Comparison of ENCODE assay signal across 8 mouse cellular contexts in genomic region chr11:50224671-50225530, GRCm38 (mm10). TPM values are rescaled to one million over a fixed set of nuclear protein-coding genes. Genes with fewer than 3 reads are reported as not detected.
A peak's percentile ranks its signal among the peaks of the same experiment; 100 is the strongest.
DNase-seq lines count a peak whose midpoint lies in the region; ATAC-seq and TF ChIP-seq lines count a peak whose summit lies in the region.

No protein-coding gene starts in this region.

- TF ChIP-seq POLR2A in bone marrow, adult 2 months (IDR thresholded peaks at IDR 0.05; ENCODE audit: borderline replicate concordance, control insufficient read depth, low read depth, low read length) = peak; percentile 78
- TF ChIP-seq POLR2A in myocyte (IDR thresholded peaks at IDR 0.05; ENCODE audit: insufficient read length, low read depth) = peak; percentile 81

- peak; percentile 57 to 58 for DNase-seq in B cell, adult 2 months
- peak; percentile 90 for DNase-seq in heart, adult 9 months (ENCODE audit: low spot score in 2 of 2)
- peak; percentile 90 for DNase-seq in kidney, adult 9 months
- peak; percentile 90 for DNase-seq in liver, embryonic 11.5 days (ENCODE audit: low spot score)

- peak overlapping the region; percentile 55 for H3ac ChIP-seq in myocyte (ENCODE audit: control insufficient read depth, insufficient read length)

- peaks cover 17% of the 10 kb centered on the region for H3K4me1 ChIP-seq in bone marrow, adult 2 months (ENCODE audit: control insufficient read depth, insufficient read depth, low read length)
- H3K4me1 ChIP-seq in embryonic facial prominence, embryonic 13.5 days = peaks cover 47% of the 10 kb centered on the region
- H3K4me1 ChIP-seq in liver, embryonic 11.5 days (replicated peaks; ENCODE audit: control insufficient read depth, insufficient read depth, low read length) = peaks cover 37% of the 10 kb centered on the region
- peaks cover 25% of the 10 kb centered on the region for H3K4me1 ChIP-seq in stomach, embryonic 14.5 days (ENCODE audit: control insufficient read depth, insufficient read depth, low read length)

- peaks cover 23% of the 10 kb centered on the region for H3K79me2 ChIP-seq in myocyte (ENCODE audit: control insufficient read depth, insufficient read depth)

- WGBS in bone marrow, adult 2 months = under 1% methylated on average over 70 of the region's 70 CpGs
- WGBS in embryonic facial prominence, embryonic 13.5 days = under 1% methylated on average over 65 of the region's 70 CpGs
- under 1% methylated on average over 70 of the region's 70 CpGs for WGBS in liver, embryonic 11.5 days
- under 1% methylated on average over 65 of the region's 70 CpGs for WGBS in stomach, embryonic 14.5 days

- peaks cover 6% of the 10 kb centered on the region; the same call in 1 of the 2 replicates for H3K27me3 ChIP-seq in embryonic facial prominence, embryonic 13.5 days
- H3K27me3 ChIP-seq in liver, embryonic 11.5 days (replicated peaks; ENCODE audit: control insufficient read depth, insufficient read depth, low read length) = no peaks in the 10 kb centered on the region
- H3K27me3 ChIP-seq in myocyte (ENCODE audit: control insufficient read depth, insufficient read depth, insufficient read length) = no peaks in the 10 kb centered on the region
- H3K27me3 ChIP-seq in stomach, embryonic 14.5 days (ENCODE audit: control insufficient read depth, insufficient read depth, low read length) = no peaks in the 10 kb centered on the region

- H3K9ac ChIP-seq in embryonic facial prominence, embryonic 13.5 days = peak overlapping the region; percentile 95
- peak overlapping the region; percentile 98 for H3K9ac ChIP-seq in liver, embryonic 11.5 days (ENCODE audit: low read depth, low read length)
- peak overlapping the region; percentile 89 for H3K9ac ChIP-seq in stomach, embryonic 14.5 days (replicated peaks; ENCODE audit: low read depth, low read length)

- peak; percentile 83 for ATAC-seq in embryonic facial prominence, embryonic 13.5 days (ENCODE audit: insufficient number of reproducible peaks, insufficient read depth, low FRiP score, low TSS enrichment, low read depth)
- ATAC-seq in liver, embryonic 11.5 days (replicated peaks; ENCODE audit: low FRiP score) = peak; percentile 93
- peak; percentile 87 for ATAC-seq in stomach, embryonic 14.5 days (ENCODE audit: insufficient number of reproducible peaks, insufficient read depth, low FRiP score, low read depth)

- H3K9me3 ChIP-seq in embryonic facial prominence, embryonic 13.5 days = no peaks in the 10 kb centered on the region
- H3K9me3 ChIP-seq in liver, embryonic 11.5 days (ENCODE audit: control insufficient read depth, low read length) = no peaks in the 10 kb centered on the region
- no peaks in the 10 kb centered on the region for H3K9me3 ChIP-seq in stomach, embryonic 14.5 days (ENCODE audit: control insufficient read depth, low read depth, low read length)

- no peaks in the 10 kb centered on the region for H3K36me3 ChIP-seq in embryonic facial prominence, embryonic 13.5 days
- H3K36me3 ChIP-seq in liver, embryonic 11.5 days (ENCODE audit: control insufficient read depth, insufficient read depth, low read length) = 0 out of 2 replicates have a peak, but pooled peaks cover 3% of the 10 kb centered on the region
- H3K36me3 ChIP-seq in myocyte (ENCODE audit: control insufficient read depth, insufficient read depth) = no peaks in the 10 kb centered on the region
- no peaks in the 10 kb centered on the region for H3K36me3 ChIP-seq in stomach, embryonic 14.5 days (ENCODE audit: control insufficient read depth, insufficient read depth, low read length)

- peak overlapping the region; percentile 85 for H3K4me2 ChIP-seq in embryonic facial prominence, embryonic 13.5 days
- peak overlapping the region; percentile 99 for H3K4me2 ChIP-seq in liver, embryonic 11.5 days
- peak overlapping the region; percentile 93 for H3K4me2 ChIP-seq in myocyte (ENCODE audit: low read depth)
- H3K4me2 ChIP-seq in stomach, embryonic 14.5 days (replicated peaks; ENCODE audit: low read depth, low read length) = peak overlapping the region; percentile 97

- H3K4me3 ChIP-seq in bone marrow, adult 2 months (replicated peaks; ENCODE audit: control insufficient read depth, low read depth, low read length) = peak overlapping the region; percentile 90
- peak overlapping the region; percentile 84 for H3K4me3 ChIP-seq in embryonic facial prominence, embryonic 13.5 days
- peak overlapping the region; percentile 96 for H3K4me3 ChIP-seq in liver, embryonic 11.5 days (ENCODE audit: low read depth, low read length)
- peak overlapping the region; percentile 72 for H3K4me3 ChIP-seq in myocyte
- peak overlapping the region; percentile 66 for H3K4me3 ChIP-seq in stomach, embryonic 14.5 days (ENCODE audit: low read depth, low read length)

- TF ChIP-seq CTCF in bone marrow, adult 2 months (IDR thresholded peaks at IDR 0.05; ENCODE audit: control insufficient read depth, insufficient read depth, low read length) = 0 out of 2 replicates have a peak, but pooled peaks have one; percentile 28

- peak overlapping the region; percentile 92 for H3K27ac ChIP-seq in bone marrow, adult 2 months (ENCODE audit: control insufficient read depth, insufficient read depth, low read depth, low read length, poor library complexity)
- peak overlapping the region; percentile 84 for H3K27ac ChIP-seq in embryonic facial prominence, embryonic 13.5 days
- H3K27ac ChIP-seq in liver, embryonic 11.5 days (ENCODE audit: low read depth, low read length) = peak overlapping the region; percentile 97
- H3K27ac ChIP-seq in stomach, embryonic 14.5 days (ENCODE audit: low read length) = peak overlapping the region; percentile 79

TF ChIP-seq in myocyte, 11 proteins besides CTCF, POLR2A, EP300 and RAD21:
- TF ChIP-seq CEBPB (IDR thresholded peaks at IDR 0.05; ENCODE audit: insufficient read depth, poor library complexity, severe bottlenecking) = no peak
- TF ChIP-seq MYOD1 (IDR thresholded peaks at IDR 0.05; ENCODE audit: control insufficient read depth in 1 of 3, insufficient read length in 2 of 3, low read depth in 2 of 3) = peak in 2 of 3 experiments; percentile 53 to 62
- TF ChIP-seq POLR2AphosphoS2 (IDR thresholded peaks at IDR 0.05; ENCODE audit: insufficient read length, low read depth) = peak; percentile 69
- TF ChIP-seq REST (IDR thresholded peaks at IDR 0.05; ENCODE audit: insufficient read depth, insufficient read length) = no peak
- no peak for TF ChIP-seq TCF12 (IDR thresholded peaks at IDR 0.05; ENCODE audit: insufficient read depth, poor library complexity, severe bottlenecking)
- no peak for TF ChIP-seq E2F4 (IDR thresholded peaks at IDR 0.05; ENCODE audit: insufficient read depth)
- TF ChIP-seq TCF3 (IDR thresholded peaks at IDR 0.05; ENCODE audit: insufficient read length, low read depth) = no peak
- TF ChIP-seq MYOG (IDR thresholded peaks at IDR 0.05; ENCODE audit: control insufficient read depth in 1 of 3, insufficient read depth in 1 of 3, insufficient read length in 2 of 3, low read depth in 2 of 3) = peak in 1 of 3 experiments; percentile 75
- peak; percentile 27 for TF ChIP-seq SRF (IDR thresholded peaks at IDR 0.05; ENCODE audit: control insufficient read depth, insufficient read length, low read depth)
- no peak for TF ChIP-seq MAX (IDR thresholded peaks at IDR 0.05; ENCODE audit: low read depth)
- TF ChIP-seq USF1 (IDR thresholded peaks at IDR 0.05; ENCODE audit: low read depth) = no peak

RNA-seq across cellular contexts. Expression of gene Ltc4s, which starts 13.5 kb away (rescaled TPM):
- polyA plus RNA-seq in bone marrow, adult 2 months (2011; ENCODE audit: insufficient read depth, insufficient read length, low replicate concordance, missing spikeins) = 3.9 and 6.7 TPM in 2 replicates
- 1.7 and 1.8 TPM in 2 replicates for polyA plus RNA-seq in embryonic facial prominence, embryonic 13.5 days (2015; fragmentation: Nextera tagmentation; extraction: Ambion mirVana)
- polyA plus RNA-seq in liver, embryonic 11.5 days (2014; fragmentation: Nextera tagmentation; extraction: Ambion mirVana) = 0.82 and 2.6 TPM in 2 replicates
- 1.8 TPM for polyA plus RNA-seq in myocyte (2012; fragmentation: generic; extraction: Trizol)
- polyA plus RNA-seq in stomach, embryonic 14.5 days (2014; fragmentation: Nextera tagmentation; extraction: Ambion mirVana) = 3.9 and 4.6 TPM in 2 replicates

RNA-seq across cellular contexts. Expression of gene Mgat4b, which starts 14.2 kb away (rescaled TPM):
- 15.7 and 20.7 TPM in 2 replicates for polyA plus RNA-seq in bone marrow, adult 2 months (2011; ENCODE audit: insufficient read depth, insufficient read length, low replicate concordance, missing spikeins)
- polyA plus RNA-seq in embryonic facial prominence, embryonic 13.5 days (2015; fragmentation: Nextera tagmentation; extraction: Ambion mirVana) = 15.8 and 21.5 TPM in 2 replicates
- polyA plus RNA-seq in liver, embryonic 11.5 days (2014; fragmentation: Nextera tagmentation; extraction: Ambion mirVana) = 22.3 and 25.4 TPM in 2 replicates
- polyA plus RNA-seq in myocyte (2012; fragmentation: generic; extraction: Trizol) = 89.2 TPM
- 9.6 and 12.7 TPM in 2 replicates for polyA plus RNA-seq in stomach, embryonic 14.5 days (2014; fragmentation: Nextera tagmentation; extraction: Ambion mirVana)

RNA-seq across cellular contexts. Expression of gene Sqstm1, which starts 14.3 kb away (rescaled TPM):
- 172 TPM in 2 replicates for polyA plus RNA-seq in bone marrow, adult 2 months (2011; ENCODE audit: insufficient read depth, insufficient read length, low replicate concordance, missing spikeins)
- 193 and 206 TPM in 2 replicates for polyA plus RNA-seq in embryonic facial prominence, embryonic 13.5 days (2015; fragmentation: Nextera tagmentation; extraction: Ambion mirVana)
- 176 and 177 TPM in 2 replicates for polyA plus RNA-seq in liver, embryonic 11.5 days (2014; fragmentation: Nextera tagmentation; extraction: Ambion mirVana)
- polyA plus RNA-seq in myocyte (2012; fragmentation: generic; extraction: Trizol) = 873 TPM
- polyA plus RNA-seq in stomach, embryonic 14.5 days (2014; fragmentation: Nextera tagmentation; extraction: Ambion mirVana) = 173 and 188 TPM in 2 replicates

RNA-seq across cellular contexts. Expression of gene Mrnip, which starts 50.7 kb away (rescaled TPM):
- 5.2 and 6.2 TPM in 2 replicates for polyA plus RNA-seq in bone marrow, adult 2 months (2011; ENCODE audit: insufficient read depth, insufficient read length, low replicate concordance, missing spikeins)
- 18.0 and 22.9 TPM in 2 replicates for polyA plus RNA-seq in embryonic facial prominence, embryonic 13.5 days (2015; fragmentation: Nextera tagmentation; extraction: Ambion mirVana)
- polyA plus RNA-seq in liver, embryonic 11.5 days (2014; fragmentation: Nextera tagmentation; extraction: Ambion mirVana) = 13.9 and 18.7 TPM in 2 replicates
- 7.8 TPM for polyA plus RNA-seq in myocyte (2012; fragmentation: generic; extraction: Trizol)
- polyA plus RNA-seq in stomach, embryonic 14.5 days (2014; fragmentation: Nextera tagmentation; extraction: Ambion mirVana) = 15.5 and 17.3 TPM in 2 replicates

Comparison
In these comparisons a context has a peak if more than half of its experiments do, and no peak if none do; other contexts are left out.
1. Peak in every context shown above with its lines: DNase-seq, ATAC-seq, H3K4me3 ChIP-seq and H3K27ac ChIP-seq.